Mouse (Mus musculus) kidney, adult 2 months (tissue): Measurements from ENCODE around the gene Dse. TPM values are rescaled to one million over a fixed set of nuclear protein-coding genes. Genes with fewer than 3 reads are reported as not detected.

ENCODE experiments used
- DNase-seq: peaks from one replicate; pipeline ENCODE4 v3.0.0; 2021
- H3K27ac ChIP-seq: fragments of 200-500 bp; 2 replicates; pipeline ENCODE4 v1.5.1; 2012; ENCODE audit warnings: low read depth, low read length, control low read depth, inconsistent platforms; ENCODE audit not compliant: insufficient read depth
- H3K27me3 ChIP-seq: fragments of 200-500 bp; replicated peaks from 2 replicates; pipeline ENCODE4 v1.6.1; 2012; ENCODE audit warnings: mild to moderate bottlenecking, moderate library complexity, low read length, inconsistent platforms; ENCODE audit not compliant: control insufficient read depth, insufficient read depth
- H3K36me3 ChIP-seq: fragments of 200-500 bp; 2 replicates; pipeline ENCODE4 v1.6.1; 2012; ENCODE audit warnings: mild to moderate bottlenecking, moderate library complexity, low read length, inconsistent platforms; ENCODE audit not compliant: control insufficient read depth, insufficient read depth
- H3K4me1 ChIP-seq: fragments of 200-500 bp; 2 replicates; pipeline ENCODE4 v1.6.1; 2011; ENCODE audit warnings: low read length; ENCODE audit not compliant: control insufficient read depth, insufficient read depth
- H3K4me3 ChIP-seq: fragments of 200-500 bp; 2 replicates; pipeline ENCODE4 v1.5.1; 2011; ENCODE audit warnings: mild to moderate bottlenecking, low read depth, low read length, control low read depth; ENCODE audit not compliant: insufficient read depth
- CTCF ChIP-seq: fragments of 200-500 bp; conservative IDR thresholded peaks from 2 replicates; pipeline ENCODE4 v1.5.1; 2011; ENCODE audit warnings: low read depth, mild to moderate bottlenecking, control low read depth, low read length, moderate library complexity, mixed read lengths; ENCODE audit not compliant: insufficient read depth, insufficient read length
- POLR2A ChIP-seq: fragments of 200-500 bp; IDR thresholded peaks from one replicate; pipeline ENCODE4 v1.6.1; 2011; ENCODE audit warnings: low read depth, low read length, control low read depth
- WGBS: fragments of 180-500 bp; shearing (Covaris S2); methylation state at CpG from one replicate; pipeline ENCODE4 v1.1.7; 2018; 5-methylcytosine and 5-hydroxymethylcytosine counted together
- polyA plus RNA-seq: library from polyadenylated mRNA; depleted of rRNA; stranded (reverse); fragments of >200 nt; gene quantifications from 2 replicates; pipeline ENCODE4 v1.2.3, GENCODE M21; 2012

Gene Dse
- polyA plus RNA-seq, 1 experiment, result 8.6 TPM

DNA sequence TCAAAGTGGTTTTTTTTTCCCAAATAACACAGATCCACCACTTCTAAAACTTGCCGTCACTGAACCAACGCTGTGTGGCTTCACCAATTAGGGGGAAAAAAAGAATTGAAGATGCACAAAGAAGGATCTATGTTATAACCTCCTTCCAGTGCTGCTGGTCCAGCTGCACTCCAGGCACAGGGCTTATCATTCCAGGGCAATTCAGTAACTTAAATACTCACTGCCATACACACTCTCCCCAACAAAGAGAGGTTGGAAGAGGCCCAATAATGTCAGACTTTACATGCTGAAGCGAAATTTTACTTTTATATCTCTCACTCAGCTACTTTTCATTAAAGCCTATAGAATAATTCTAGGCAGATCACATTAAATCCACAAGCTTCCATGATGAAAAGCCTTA lies 8.9 kb downstream of the Dse start:
- WGBS, result 58% methylated on average over 3 of the region's 3 CpGs
- no peak for TF ChIP-seq POLR2A
- TF ChIP-seq CTCF, result no peak
- Histone ChIP-seq H3K4me1 (peaks cover 9% of the 10 kb centered on the region), H3K27me3 (no peaks in the 10 kb centered on the region), H3K36me3 (no peaks in the 10 kb centered on the region), H3K4me3 (no peak overlapping the region), H3K27ac (peak overlapping the region; percentile 86; the same call in 1 of the 2 replicates)
- DNase-seq, result no peak

DNA sequence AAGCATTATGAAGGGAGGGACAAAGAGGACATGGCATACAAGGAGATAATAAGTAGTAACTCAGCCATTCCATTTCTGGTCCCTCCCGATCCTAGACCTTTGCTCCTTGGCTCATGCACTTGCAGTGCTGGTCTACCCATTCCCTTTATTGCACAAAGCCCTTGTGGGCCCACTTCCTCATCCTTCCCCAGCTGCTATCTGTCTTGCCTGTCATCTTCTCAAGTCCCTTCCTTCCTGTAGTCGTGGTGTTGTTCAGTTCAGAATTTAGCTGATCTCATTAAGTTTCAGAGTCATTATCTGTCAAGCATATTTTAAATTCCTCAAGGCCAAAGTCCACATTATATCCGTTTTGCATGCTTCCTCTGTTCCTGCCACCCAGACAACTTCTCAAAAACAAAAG lies 9.5 kb downstream of the Dse start:
- Histone ChIP-seq H3K27me3 (no peaks in the 10 kb centered on the region), H3K36me3 (no peaks in the 10 kb centered on the region), H3K4me1 (peaks cover 9% of the 10 kb centered on the region), H3K4me3 (no peak overlapping the region), H3K27ac (peak overlapping the region; percentile 86)
- 12% methylated on average over 3 of the region's 3 CpGs for WGBS
- peak; percentile 67 for DNase-seq
- TF ChIP-seq POLR2A (no peak), CTCF (no peak)

DNA sequence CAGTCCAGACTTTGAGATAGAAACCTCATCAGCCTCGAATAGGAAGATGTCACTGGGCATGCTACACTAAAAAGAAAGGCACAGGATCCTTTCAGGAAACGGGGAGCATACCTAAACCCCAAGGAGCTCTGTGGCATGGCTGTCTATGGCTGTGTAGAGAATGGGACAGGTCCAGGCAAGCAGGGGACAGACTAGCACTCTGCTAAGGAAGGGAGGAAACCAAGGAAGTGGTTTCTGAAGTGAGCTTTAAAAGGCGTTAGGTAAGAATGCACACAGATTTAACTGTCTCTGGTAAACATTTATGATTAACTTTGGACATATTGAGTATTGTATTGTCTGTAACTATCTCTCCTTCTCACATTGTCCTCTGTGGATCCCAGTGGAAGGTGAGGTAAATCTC lies 10.2 kb downstream of the Dse start:
- Histone ChIP-seq H3K4me1 (peaks cover 9% of the 10 kb centered on the region), H3K4me3 (no peak overlapping the region), H3K27me3 (no peaks in the 10 kb centered on the region), H3K36me3 (no peaks in the 10 kb centered on the region), H3K27ac (peak overlapping the region; percentile 52; the same call in 1 of the 2 replicates)
- 65% methylated on average over 3 of the region's 3 CpGs for WGBS
- TF ChIP-seq CTCF (no peak), POLR2A (no peak)
- DNase-seq, result no peak

DNA sequence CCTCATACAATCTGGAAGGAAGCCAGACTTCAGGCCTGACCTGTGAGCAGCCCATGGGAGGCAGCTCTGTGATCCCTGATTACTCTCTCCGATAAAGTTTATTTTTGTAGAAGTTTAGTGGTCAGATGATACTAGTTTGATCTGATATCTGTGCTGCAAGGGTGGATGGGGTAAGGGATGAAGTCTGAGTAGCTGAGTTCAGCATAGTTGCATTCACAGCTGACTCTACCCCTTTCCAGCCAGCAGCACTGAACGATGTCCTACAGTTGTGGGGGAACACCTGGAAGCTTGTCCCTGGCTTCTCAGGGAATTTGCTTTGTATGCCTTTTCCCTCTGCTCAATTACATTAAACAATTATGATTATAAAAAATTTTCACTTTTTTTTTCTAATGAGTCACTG lies 12.6 kb downstream of the Dse start:
- H3K4me1 ChIP-seq, result peaks cover 9% of the 10 kb centered on the region
- 34% methylated on average over 2 of the region's 2 CpGs for WGBS
- H3K4me3 ChIP-seq, result no peak overlapping the region
- H3K36me3 ChIP-seq, result no peaks in the 10 kb centered on the region
- no peak for DNase-seq
- TF ChIP-seq POLR2A, result no peak
- no peak overlapping the region for H3K27ac ChIP-seq
- H3K27me3 ChIP-seq, result no peaks in the 10 kb centered on the region

DNA sequence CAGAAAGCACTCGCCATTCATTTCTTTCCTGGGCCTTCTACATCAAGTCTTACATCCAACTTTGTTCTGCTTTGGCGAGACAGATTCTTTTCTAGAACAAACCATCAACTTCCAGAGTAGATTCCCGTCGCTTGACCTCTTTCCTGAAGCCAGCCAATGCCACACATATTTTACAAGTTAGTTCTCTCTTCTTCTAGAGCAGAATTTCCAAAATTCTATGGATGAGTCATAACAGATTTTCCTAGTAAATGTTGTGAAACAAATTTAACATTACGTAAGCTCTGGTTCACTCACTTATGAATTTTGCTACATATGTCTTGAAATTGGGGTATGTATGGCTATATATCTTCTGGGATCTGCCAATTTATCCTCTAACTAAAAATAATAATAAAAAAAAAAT lies 13.0 kb downstream of the Dse start:
- Histone ChIP-seq H3K4me3 (no peak overlapping the region), H3K36me3 (no peaks in the 10 kb centered on the region), H3K4me1 (peaks cover 9% of the 10 kb centered on the region), H3K27me3 (no peaks in the 10 kb centered on the region), H3K27ac (no peak overlapping the region)
- 82% methylated on average over 5 of the region's 5 CpGs for WGBS
- no peak for TF ChIP-seq POLR2A
- no peak for TF ChIP-seq CTCF
- no peak for DNase-seq

- Histone ChIP-seq H3K27ac (no peak overlapping the region), H3K36me3 (no peaks in the 10 kb centered on the region), H3K4me3 (no peak overlapping the region), H3K27me3 (no peaks in the 10 kb centered on the region), H3K4me1 (no peaks in the 10 kb centered on the region)
- DNase-seq, result no peak
- TF ChIP-seq POLR2A (no peak), CTCF (no peak)
- 71% methylated on average over 10 of the region's 10 CpGs for WGBS
Measured at GRCm38 (mm10) chr10:34186571-34187260, 20.8 kb downstream of the Dse start.

DNA sequence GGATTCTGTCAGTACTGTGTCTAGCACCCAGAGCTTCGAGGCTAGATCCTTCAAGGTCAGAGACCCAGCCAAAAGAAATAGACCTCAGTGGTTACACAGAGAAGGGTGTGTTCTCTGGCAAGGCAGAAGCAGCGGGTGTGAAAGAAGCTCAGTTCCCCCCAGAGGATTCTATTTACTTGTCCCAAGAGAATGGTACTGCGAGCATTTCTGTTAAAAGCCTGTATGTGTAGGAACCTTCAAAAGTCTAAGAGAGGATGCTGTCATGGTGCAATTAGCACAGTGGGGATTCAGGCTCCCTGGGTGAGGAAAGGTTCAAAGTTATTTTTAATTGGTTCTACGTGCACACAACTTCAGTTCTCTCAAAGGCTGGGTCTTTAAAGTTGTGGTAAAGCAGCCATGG lies 22.0 kb downstream of the Dse start:
- Histone ChIP-seq H3K4me1 (no peaks in the 10 kb centered on the region), H3K4me3 (no peak overlapping the region), H3K27me3 (no peaks in the 10 kb centered on the region), H3K27ac (no peak overlapping the region), H3K36me3 (no peaks in the 10 kb centered on the region)
- DNase-seq, result no peak
- 65% methylated on average over 4 of the region's 4 CpGs for WGBS
- no peak for TF ChIP-seq CTCF
- TF ChIP-seq POLR2A, result no peak
